Mouse (Mus musculus): Measurements from ENCODE around the gene Oxtr.

Oxtr gene

GRCm38 (mm10) chr6:112487993-112488392 lies 1.8 kb downstream of the Oxtr start:
- no peak for DNase-seq (ENCODE audit: low spot score)

GRCm38 (mm10) chr6:112484316-112484715 lies 5.4 kb downstream of the Oxtr start:
- DNase-seq (ENCODE audit: low spot score) = no peak

GRCm38 (mm10) chr6:112479861-112480260 lies 9.9 kb downstream of the Oxtr start:
- DNase-seq (ENCODE audit: low spot score) = no peak

GRCm38 (mm10) chr6:112471644-112472043 lies 18.1 kb downstream of the Oxtr start:
- DNase-seq (ENCODE audit: low spot score) = no peak

- no peak for DNase-seq (ENCODE audit: low spot score)
Measured at GRCm38 (mm10) chr6:112466001-112466400, 23.7 kb downstream of the Oxtr start.

- no peak for DNase-seq (ENCODE audit: low spot score)
Measured at GRCm38 (mm10) chr6:112465441-112465840, 24.3 kb downstream of the Oxtr start.

- no peak for DNase-seq (ENCODE audit: low spot score)
Measured at GRCm38 (mm10) chr6:112463331-112463730, 26.4 kb downstream of the Oxtr start.

- DNase-seq (ENCODE audit: low spot score) = no peak
Measured at GRCm38 (mm10) chr6:112461459-112461858, 28.3 kb downstream of the Oxtr start.

GRCm38 (mm10) chr6:112459341-112459749 lies 30.4 kb downstream of the Oxtr start, which contains the start of gene Cav3:
Cav3 (plus strand) TSS chr6:112459505.
- no peak for DNase-seq (ENCODE audit: low spot score)

- no peak for DNase-seq (ENCODE audit: low spot score)
Measured at GRCm38 (mm10) chr6:112445675-112446074, 44.1 kb downstream of the Oxtr start.

GRCm38 (mm10) chr6:112426018-112426732 lies 63.6 kb downstream of the Oxtr start:
- DNase-seq (ENCODE audit: low spot score) = no peak

- no peak for DNase-seq (ENCODE audit: low spot score)
Measured at GRCm38 (mm10) chr6:112423746-112424501, 65.8 kb downstream of the Oxtr start.
